Mouse (Mus musculus) heart, adult 2 months (tissue): Measurements from ENCODE around the gene Gramd1a. TPM values are rescaled to one million over a fixed set of nuclear protein-coding genes. Genes with fewer than 3 reads are reported as not detected.

Experiments used
- DNase-seq, 2 experiments: peaks; one replicate each; pipeline ENCODE4 v3.0.0; 2021
- H3K27ac ChIP-seq: fragments of 200-600 bp; 2 replicates; pipeline ENCODE4 v1.8.1; 2022
- H3K27me3 ChIP-seq: fragments of 200-500 bp; 2 replicates; pipeline ENCODE4 v1.6.1; 2012; ENCODE audit warnings: mild to moderate bottlenecking, low read length, inconsistent platforms, mixed read lengths; ENCODE audit not compliant: control insufficient read depth, insufficient read depth
- H3K36me3 ChIP-seq: fragments of 200-500 bp; 2 replicates; pipeline ENCODE4 v1.6.1; 2012; ENCODE audit warnings: low read length, inconsistent platforms; ENCODE audit not compliant: control insufficient read depth, insufficient read depth
- H3K4me1 ChIP-seq: fragments of 200-500 bp; 2 replicates; pipeline ENCODE4 v1.6.1; 2011; ENCODE audit warnings: low read length; ENCODE audit not compliant: control insufficient read depth, insufficient read depth
- H3K4me3 ChIP-seq: fragments of 200-600 bp; 2 replicates; pipeline ENCODE4 v1.8.1; 2022
- H3K79me2 ChIP-seq: fragments of 200-500 bp; replicated peaks from 2 replicates; pipeline ENCODE4 v1.6.1; 2012; ENCODE audit warnings: mild to moderate bottlenecking, inconsistent platforms, low read length, moderate library complexity, mixed read lengths; ENCODE audit not compliant: control insufficient read depth, insufficient read depth
- H3K9ac ChIP-seq: fragments of 200-500 bp; 2 replicates; pipeline ENCODE4 v1.6.1; 2012; ENCODE audit warnings: low read depth, mild to moderate bottlenecking, control low read depth, inconsistent platforms, low read length, mixed read lengths
- CTCF ChIP-seq: fragments of 200-600 bp; IDR thresholded peaks from 2 replicates; pipeline ENCODE4 v1.8.1; 2022; ENCODE audit warnings: antibody characterized with exemption, mild to moderate bottlenecking, moderate library complexity
- EP300 ChIP-seq: fragments of 200-500 bp; IDR thresholded peaks from 2 replicates; pipeline ENCODE4 v1.6.1; 2011; ENCODE audit warnings: low read depth, low read length, control low read depth; ENCODE audit not compliant: insufficient read depth
- POLR2A ChIP-seq: fragments of 200-500 bp; IDR thresholded peaks from 2 replicates; pipeline ENCODE4 v1.6.1; 2011; ENCODE audit warnings: mild to moderate bottlenecking, low read depth, low read length, control low read depth; ENCODE audit not compliant: insufficient read depth
- WGBS: fragments of 180-500 bp; shearing (Covaris S2); methylation state at CpG from one replicate; pipeline ENCODE4 v1.1.7; 2018; 5-methylcytosine and 5-hydroxymethylcytosine counted together
- intact Hi-C: fragments of 180-260 bp; cut with DNase I; formaldehyde crosslinking; loops from one replicate; pipeline ENCODE4 v1.15.1; 2025
- polyA plus RNA-seq: library from polyadenylated mRNA; depleted of rRNA; stranded (reverse); fragments of >200 nt; gene quantifications from 2 replicates; pipeline ENCODE4 v1.2.3, GENCODE M21; 2012
- total RNA-seq, 2 experiments: library from RNA; stranded (reverse); gene quantifications; 2 replicates each; pipeline ENCODE4 v1.2.3; 2021

Gramd1a gene
- total and polyA plus RNA-seq, 3 experiments: 27.9 to 64.3 (median 33.7) TPM

- no peaks in the 10 kb centered on the region for H3K36me3 ChIP-seq
- no peak for TF ChIP-seq CTCF
- TF ChIP-seq EP300: no peak
- no peak for TF ChIP-seq POLR2A
- H3K79me2 ChIP-seq: no peaks in the 10 kb centered on the region
- no peak overlapping the region for H3K9ac ChIP-seq
- no peak for DNase-seq
- no peaks in the 10 kb centered on the region for H3K27me3 ChIP-seq
- no peak overlapping the region for H3K4me3 ChIP-seq
- intact Hi-C loops: no loop called here
- WGBS: 83% methylated on average over 3 of the region's 3 CpGs
- H3K4me1 ChIP-seq: 0 out of 2 replicates have a peak, but pooled peaks cover 1% of the 10 kb centered on the region
- H3K27ac ChIP-seq: no peak overlapping the region
Measured at GRCm38 (mm10) chr7:31175096-31175495, 19.4 kb upstream of the Gramd1a start.

- no peak overlapping the region for H3K4me3 ChIP-seq
- H3K27me3 ChIP-seq: no peaks in the 10 kb centered on the region
- H3K79me2 ChIP-seq: no peaks in the 10 kb centered on the region
- WGBS: 80% methylated on average over 8 of the region's 8 CpGs
- H3K4me1 ChIP-seq: 0 out of 2 replicates have a peak, but pooled peaks cover 1% of the 10 kb centered on the region
- H3K36me3 ChIP-seq: no peaks in the 10 kb centered on the region
- no peak overlapping the region for H3K9ac ChIP-seq
- TF ChIP-seq CTCF (no peak), EP300 (no peak), POLR2A (no peak)
- intact Hi-C loops: loop anchor here (5.0 kb wide), 1 partner anchor 117 kb away; the partner anchor contains the start of genes Fxyd1 and Lgi4
- no peak for DNase-seq
- H3K27ac ChIP-seq: no peak overlapping the region
Measured at GRCm38 (mm10) chr7:31174466-31174865, 18.8 kb upstream of the Gramd1a start.

- H3K4me3 ChIP-seq: no peak overlapping the region
- H3K79me2 ChIP-seq: no peaks in the 10 kb centered on the region
- no peaks in the 10 kb centered on the region for H3K27me3 ChIP-seq
- no peak overlapping the region for H3K9ac ChIP-seq
- peak; percentile 44 to 45 for DNase-seq
- H3K36me3 ChIP-seq: no peaks in the 10 kb centered on the region
- H3K27ac ChIP-seq: no peak overlapping the region
- TF ChIP-seq POLR2A: no peak
- no peak for TF ChIP-seq EP300
- TF ChIP-seq CTCF: peak; percentile 86
- WGBS: 12% methylated on average over 2 of the region's 2 CpGs
- peaks cover 5% of the 10 kb centered on the region for H3K4me1 ChIP-seq
- intact Hi-C loops: loop anchor here (1.0 to 5.0 kb wide), 4 partner anchors 33 to 115 kb away; partner anchors contain the start of genes Fxyd1 and Lgi4
Measured at GRCm38 (mm10) chr7:31172238-31172637, 16.5 kb upstream of the Gramd1a start.

- TF ChIP-seq POLR2A: no peak
- no peak for TF ChIP-seq EP300
- no peak for TF ChIP-seq CTCF
- Histone ChIP-seq H3K4me1 (peaks cover 4% of the 10 kb centered on the region), H3K79me2 (no peaks in the 10 kb centered on the region), H3K9ac (no peak overlapping the region), H3K36me3 (no peaks in the 10 kb centered on the region), H3K4me3 (no peak overlapping the region), H3K27me3 (no peaks in the 10 kb centered on the region), H3K27ac (no peak overlapping the region)
- intact Hi-C loops: loop anchor here (5.0 kb wide), 1 partner anchor 113 kb away; the partner anchor contains the start of genes Fxyd1 and Lgi4
- DNase-seq: no peak
- 88% methylated on average over 9 of the region's 9 CpGs for WGBS
Measured at GRCm38 (mm10) chr7:31170520-31170919, 14.8 kb upstream of the Gramd1a start.

GRCm38 (mm10) chr7:31168412-31168811 lies 12.7 kb upstream of the Gramd1a start:
- peak in 1 of 2 experiments; percentile 41 for DNase-seq
- 15% methylated on average over 8 of the region's 8 CpGs for WGBS

GRCm38 (mm10) chr7:31164748-31165147 lies 9.1 kb upstream of the Gramd1a start:
- Histone ChIP-seq H3K4me1 (peaks cover 6% of the 10 kb centered on the region), H3K79me2 (no peaks in the 10 kb centered on the region), H3K27ac (no peak overlapping the region), H3K9ac (no peak overlapping the region), H3K36me3 (no peaks in the 10 kb centered on the region), H3K27me3 (no peaks in the 10 kb centered on the region), H3K4me3 (no peak overlapping the region)
- DNase-seq: no peak
- intact Hi-C loops: no loop called here
- TF ChIP-seq CTCF (no peak), EP300 (no peak), POLR2A (no peak)
- 38% methylated on average over 1 of the region's 1 CpGs for WGBS

More at GRCm38 (mm10) chr7:31168412-31168811, 12.7 kb upstream of the Gramd1a start:
- Histone ChIP-seq H3K9ac (no peak overlapping the region), H3K79me2 (no peaks in the 10 kb centered on the region), H3K27me3 (no peaks in the 10 kb centered on the region), H3K27ac (no peak overlapping the region), H3K4me1 (peaks cover 4% of the 10 kb centered on the region), H3K36me3 (no peaks in the 10 kb centered on the region), H3K4me3 (no peak overlapping the region)
- intact Hi-C loops: no loop called here
- peak; percentile 7; the same call in 1 of the 2 replicates for TF ChIP-seq CTCF
- no peak for TF ChIP-seq POLR2A
- no peak for TF ChIP-seq EP300
